Mouse (Mus musculus): ENCODE data around the gene Rnf115.

Rnf115 gene

DNA sequence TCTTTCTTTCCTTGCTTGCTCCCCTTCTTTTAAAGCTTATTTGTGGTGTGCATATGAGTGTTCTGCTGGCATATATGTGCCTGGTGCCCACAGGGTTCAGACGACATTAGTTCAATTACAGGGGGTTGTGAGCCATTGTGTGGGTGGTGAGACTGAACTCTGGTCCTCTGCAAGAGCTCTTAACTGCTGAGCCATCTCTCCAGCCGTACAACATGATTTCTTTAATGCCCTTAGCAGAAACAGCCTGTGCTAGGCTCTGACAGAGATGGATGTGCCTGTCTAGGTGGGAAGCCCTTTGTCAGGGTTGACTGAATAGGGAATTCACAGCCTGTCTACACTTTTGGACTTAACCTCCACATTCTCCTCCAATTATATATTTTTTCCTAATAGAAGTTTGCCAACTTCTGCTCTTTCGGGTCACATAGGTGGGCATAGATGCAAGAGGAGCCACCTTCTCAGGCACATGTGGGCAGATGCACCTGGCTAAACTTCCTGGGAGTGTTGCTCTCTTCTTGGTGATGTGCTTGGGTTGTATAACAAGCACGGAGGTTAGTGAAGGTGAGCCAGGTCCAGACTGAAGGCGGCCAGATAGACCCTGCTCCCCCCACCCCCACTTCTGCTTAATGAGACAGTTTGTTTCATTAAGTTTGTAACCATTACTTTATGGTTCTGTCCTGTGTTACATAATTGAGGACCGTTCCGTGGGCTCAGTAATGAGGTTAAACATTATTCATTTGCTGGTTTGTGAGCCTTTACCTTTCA, 107.3 kb downstream of the Rnf115 start:
- DNase-seq (ENCODE audit: low spot score in 2 of 2), result no peak

DNA sequence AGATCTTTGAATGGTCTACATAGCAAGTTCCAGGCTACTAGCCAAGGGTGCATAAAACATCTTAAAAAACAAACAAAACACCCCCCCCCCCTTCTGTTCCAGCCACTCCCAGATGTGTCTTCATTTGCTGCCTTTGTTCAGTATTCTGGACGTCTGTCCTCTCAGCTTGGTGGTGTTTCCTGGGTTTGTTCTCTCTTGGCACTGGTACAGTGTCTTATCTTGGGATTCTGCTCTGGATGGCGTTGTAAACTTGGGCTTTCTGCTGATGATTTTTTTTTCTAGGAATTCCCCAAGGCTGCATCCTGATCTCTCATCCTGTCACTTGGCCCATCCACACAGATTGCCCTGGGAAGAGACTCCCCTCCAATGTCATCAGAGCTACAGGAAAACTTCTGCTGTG, 109.0 kb downstream of the Rnf115 start:
- no peak for DNase-seq (ENCODE audit: low spot score in 2 of 2)

DNA sequence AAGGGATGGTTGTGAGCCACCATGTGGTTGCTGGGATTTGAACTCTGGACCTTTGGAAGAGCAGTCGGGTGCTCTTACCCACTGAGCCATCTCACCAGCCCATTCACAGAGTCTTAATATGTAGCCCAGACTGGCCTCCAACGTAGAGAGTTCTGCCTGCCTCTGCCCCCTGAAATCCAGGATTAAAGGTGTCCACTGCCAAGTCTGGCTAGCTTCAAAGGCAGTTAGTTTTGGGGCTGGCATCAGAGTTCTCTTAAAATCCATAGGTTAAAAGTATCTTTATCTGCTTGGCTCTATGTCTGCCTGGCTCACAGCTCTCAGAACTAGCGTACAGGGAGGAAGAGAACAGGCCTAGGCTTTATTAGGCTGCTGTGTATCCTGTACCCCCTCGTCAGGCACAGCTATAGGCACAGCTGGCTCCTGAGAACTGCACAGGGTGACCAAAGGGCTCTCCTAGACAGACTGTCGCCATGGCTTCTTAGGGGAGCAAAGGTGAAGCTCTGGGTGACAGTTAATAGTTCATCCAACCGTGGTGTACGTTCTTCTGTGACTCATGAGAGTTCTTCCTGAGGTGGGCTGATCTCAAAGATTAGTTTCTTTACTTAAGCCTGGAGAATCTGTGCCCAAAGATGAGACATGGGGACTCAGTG, 111.7 kb downstream of the Rnf115 start:
- DNase-seq (ENCODE audit: low spot score in 2 of 2), result no peak
